Mouse (Mus musculus) heart, embryonic 10.5 days (tissue): Measurements from ENCODE around the gene Pde4d. TPM values are rescaled to one million over a fixed set of nuclear protein-coding genes. Genes with fewer than 3 reads are reported as not detected.

Experiments used
- DNase-seq: peaks from one replicate; pipeline ENCODE4 v3.0.0-alpha.2; 2017; ENCODE audit warnings: low spot score
- H3K27ac ChIP-seq: fragments of 300-500 bp; sonication (generic); 2 replicates; pipeline ENCODE4 v1.5.1; 2016; ENCODE audit warnings: mild to moderate bottlenecking
- H3K27me3 ChIP-seq: fragments of 300-500 bp; sonication (generic); 2 replicates; pipeline ENCODE4 v1.6.1; 2016; ENCODE audit warnings: mild to moderate bottlenecking; ENCODE audit not compliant: poor library complexity, insufficient read depth, severe bottlenecking
- H3K36me3 ChIP-seq: fragments of 300-500 bp; sonication (generic); 2 replicates; pipeline ENCODE4 v1.6.1; 2016; ENCODE audit warnings: mild to moderate bottlenecking, moderate library complexity
- H3K4me1 ChIP-seq: fragments of 300-500 bp; sonication (generic); 2 replicates; pipeline ENCODE4 v1.6.1; 2016; ENCODE audit warnings: mild to moderate bottlenecking
- H3K4me3 ChIP-seq: fragments of 300-500 bp; sonication (generic); 2 replicates; pipeline ENCODE4 v1.5.1; 2016; ENCODE audit warnings: mild to moderate bottlenecking, moderate library complexity
- H3K9me3 ChIP-seq: fragments of 300-500 bp; sonication (generic); 2 replicates; pipeline ENCODE4 v1.6.1; 2016; ENCODE audit warnings: mild to moderate bottlenecking, moderate library complexity
- WGBS: fragments of 180-500 bp; shearing (Covaris S2); methylation state at CpG from one replicate; pipeline ENCODE4 v1.1.7; 2016; 5-methylcytosine and 5-hydroxymethylcytosine counted together
- polyA plus RNA-seq: library from polyadenylated mRNA; unstranded; fragments of >200 nt; fragmentation: Nextera tagmentation; extraction: Ambion mirVana; gene quantifications from 2 replicates; pipeline ENCODE4 v1.2.1, GENCODE M21; 2016

Pde4d gene
- polyA plus RNA-seq, 1 experiment from 2014 or later: 24.9 TPM

DNA sequence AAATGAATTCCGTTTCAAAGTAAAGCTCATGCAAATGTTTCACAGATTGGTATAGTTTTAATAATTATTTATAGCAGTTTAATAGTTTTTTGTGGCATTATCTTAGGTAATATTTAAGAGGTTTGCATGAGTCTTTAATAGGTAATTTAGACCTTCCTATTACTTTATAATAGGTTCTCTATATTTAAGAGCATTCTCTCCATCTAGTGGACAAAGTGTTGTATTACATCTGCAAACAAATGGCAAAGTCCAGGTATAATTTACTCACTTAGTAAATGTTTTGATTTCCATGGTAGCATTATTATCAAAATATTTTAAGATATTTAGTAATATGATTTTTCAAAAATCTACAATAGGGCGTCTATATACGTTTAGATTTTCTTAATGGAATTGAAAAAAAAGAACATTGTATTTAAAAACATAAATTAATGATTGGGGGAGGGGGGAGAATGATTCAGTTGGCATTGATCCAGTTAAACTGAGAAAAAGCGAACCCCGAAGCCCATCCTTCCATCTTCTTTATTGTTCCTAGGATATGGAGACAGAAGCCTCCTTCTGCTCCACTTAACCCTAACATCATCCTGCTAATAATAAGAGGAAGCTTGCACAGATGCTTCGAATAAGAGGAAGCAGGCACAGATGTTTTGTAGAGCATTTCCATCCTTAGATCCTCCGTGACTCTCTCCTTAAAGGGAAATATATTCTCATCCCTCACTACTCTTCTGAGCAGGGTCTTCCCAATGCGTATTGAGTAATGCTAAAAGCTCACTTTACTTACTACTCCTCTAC is 1286.7 kb downstream of the Pde4d start:
- no peaks in the 10 kb centered on the region for H3K4me1 ChIP-seq
- DNase-seq: no peak
- H3K27ac ChIP-seq: no peak overlapping the region
- no peaks in the 10 kb centered on the region for H3K27me3 ChIP-seq
- 50% methylated on average over 8 of the region's 8 CpGs for WGBS
- H3K36me3 ChIP-seq: peaks cover 9% of the 10 kb centered on the region; the same call in 1 of the 2 replicates
- no peak overlapping the region for H3K4me3 ChIP-seq
- no peaks in the 10 kb centered on the region for H3K9me3 ChIP-seq

DNA sequence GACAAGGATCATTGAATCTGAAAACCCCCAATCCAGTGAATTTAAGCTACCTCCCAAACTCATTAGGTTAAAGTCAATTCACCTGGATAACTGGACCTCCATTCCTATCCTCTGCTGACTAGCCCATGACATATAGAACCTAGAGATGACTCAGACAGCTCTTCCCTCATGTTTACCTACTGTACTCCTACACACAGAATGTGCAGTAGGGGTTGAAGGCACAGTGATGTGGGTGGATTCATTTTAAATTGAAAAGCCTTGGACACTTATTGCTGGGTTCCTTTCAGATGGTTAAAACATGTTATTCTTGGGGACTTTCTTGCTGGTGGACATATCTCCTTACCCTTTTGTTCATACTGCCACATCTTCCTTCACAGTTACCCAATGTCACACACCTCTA is 1296.7 kb downstream of the Pde4d start:
- DNase-seq: no peak
- Histone ChIP-seq H3K27me3 (no peaks in the 10 kb centered on the region), H3K36me3 (peaks cover 26% of the 10 kb centered on the region), H3K4me3 (no peak overlapping the region), H3K4me1 (no peaks in the 10 kb centered on the region), H3K27ac (no peak overlapping the region), H3K9me3 (no peaks in the 10 kb centered on the region)

DNA sequence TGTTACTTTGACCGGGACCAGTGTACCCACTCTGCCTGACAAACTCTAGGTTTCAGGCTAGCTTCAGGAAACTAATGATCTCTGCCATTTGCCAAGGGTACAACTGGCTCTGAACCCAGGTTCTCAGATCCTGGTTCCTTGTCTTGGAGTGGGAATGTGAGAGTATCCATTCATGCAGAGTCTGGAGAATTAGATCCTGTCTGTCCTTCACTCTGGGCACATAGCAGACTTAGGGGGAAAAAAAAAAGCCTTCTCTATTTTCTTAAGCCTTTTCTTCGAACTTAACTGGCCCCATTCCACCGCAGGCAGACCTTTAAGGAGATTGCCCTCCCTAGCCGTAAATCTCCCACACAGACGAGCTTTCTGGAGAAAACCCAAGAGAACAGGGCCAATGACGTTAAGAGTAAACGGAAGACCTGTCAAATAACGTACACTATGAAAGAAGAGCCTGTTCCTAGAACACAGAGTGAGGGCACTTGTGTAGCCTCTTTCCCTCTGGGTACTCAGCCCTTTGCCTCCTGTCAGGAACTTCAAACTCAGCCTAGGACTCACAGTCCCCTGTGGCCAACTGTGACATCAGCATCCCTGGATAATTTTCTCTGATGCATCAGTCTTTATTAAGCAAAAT is 1302.6 kb downstream of the Pde4d start:
- no peak for DNase-seq
- H3K36me3 ChIP-seq: no peaks in the 10 kb centered on the region
- no peaks in the 10 kb centered on the region for H3K27me3 ChIP-seq
- H3K4me1 ChIP-seq: peaks cover under 1% of the 10 kb centered on the region; the same call in 1 of the 2 replicates
- WGBS: 76% methylated on average over 8 of the region's 8 CpGs
- no peaks in the 10 kb centered on the region for H3K9me3 ChIP-seq
- no peak overlapping the region for H3K27ac ChIP-seq
- no peak overlapping the region for H3K4me3 ChIP-seq

DNA sequence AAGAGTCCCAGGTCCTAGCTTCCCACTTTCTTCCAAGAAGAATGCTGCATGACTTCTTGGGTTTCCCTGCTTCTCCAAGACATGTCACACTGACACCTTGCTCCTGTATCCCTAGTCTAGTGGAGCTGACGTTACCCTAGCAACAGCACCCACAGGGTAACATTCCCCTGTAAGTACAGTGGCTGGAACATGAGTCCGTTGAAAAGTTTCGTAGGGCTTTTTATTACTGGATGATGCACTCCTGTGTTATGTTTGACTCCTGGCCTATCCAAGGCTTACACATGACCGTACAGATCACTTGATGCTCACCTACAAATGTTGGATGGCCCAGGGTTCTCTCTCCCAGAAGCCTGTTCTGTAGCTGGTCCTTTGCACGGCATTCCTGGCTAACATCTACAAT is 1307.1 kb downstream of the Pde4d start:
- Histone ChIP-seq H3K36me3 (no peaks in the 10 kb centered on the region), H3K4me1 (peaks cover 8% of the 10 kb centered on the region; the same call in 1 of the 2 replicates), H3K27me3 (no peaks in the 10 kb centered on the region), H3K4me3 (no peak overlapping the region), H3K9me3 (no peaks in the 10 kb centered on the region), H3K27ac (no peak overlapping the region)
- no peak for DNase-seq
- 84% methylated on average over 5 of the region's 5 CpGs for WGBS

DNA sequence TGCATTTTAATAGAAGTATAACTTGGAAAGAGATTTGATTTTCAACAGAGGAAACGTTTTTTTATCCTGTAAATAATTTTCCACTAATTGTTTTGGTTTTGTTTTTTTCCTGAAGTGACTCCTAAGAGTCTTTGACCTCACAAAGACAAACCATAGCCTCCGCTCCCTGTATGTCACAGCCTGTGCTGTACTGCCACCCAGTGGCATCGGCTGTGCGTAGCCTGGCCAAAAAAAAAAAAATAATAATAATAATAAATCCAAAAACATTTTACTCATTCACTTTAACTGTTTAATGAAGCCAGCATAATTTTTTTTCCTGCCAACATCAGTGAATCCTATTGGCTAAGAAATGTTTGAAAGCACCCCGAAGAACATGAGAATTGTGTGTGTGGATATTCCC is 1309.5 kb downstream of the Pde4d start:
- Histone ChIP-seq H3K27me3 (no peaks in the 10 kb centered on the region), H3K4me1 (peaks cover 8% of the 10 kb centered on the region; the same call in 1 of the 2 replicates), H3K27ac (no peak overlapping the region), H3K4me3 (no peak overlapping the region), H3K9me3 (no peaks in the 10 kb centered on the region), H3K36me3 (no peaks in the 10 kb centered on the region)
- DNase-seq: no peak
- WGBS: 37% methylated on average over 5 of the region's 5 CpGs

DNA sequence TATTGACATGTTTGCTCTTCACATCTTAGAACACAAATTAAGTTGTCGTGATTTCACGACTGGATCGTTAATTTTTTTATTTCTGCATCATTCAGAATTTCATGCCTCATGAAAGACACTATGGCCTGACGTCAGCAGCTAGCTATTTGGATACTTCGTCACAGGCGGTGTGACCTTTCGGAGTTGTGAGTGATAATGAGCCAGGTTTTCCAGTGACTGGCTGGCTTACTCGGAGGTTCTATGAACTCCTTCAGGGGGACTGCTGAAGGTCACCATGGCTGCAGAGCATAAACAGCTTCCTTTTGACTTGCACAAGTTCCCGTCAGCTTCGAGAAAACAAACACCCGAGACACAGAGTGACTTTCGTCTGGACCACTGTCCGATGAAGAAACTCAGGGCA is 1311.3 kb downstream of the Pde4d start:
- peak; percentile 77 for DNase-seq
- Histone ChIP-seq H3K27me3 (no peaks in the 10 kb centered on the region), H3K9me3 (no peaks in the 10 kb centered on the region), H3K36me3 (no peaks in the 10 kb centered on the region), H3K4me3 (no peak overlapping the region), H3K27ac (peak overlapping the region; percentile 29; the same call in 1 of the 2 replicates), H3K4me1 (peaks cover 8% of the 10 kb centered on the region; the same call in 1 of the 2 replicates)
- 61% methylated on average over 13 of the region's 13 CpGs for WGBS

DNA sequence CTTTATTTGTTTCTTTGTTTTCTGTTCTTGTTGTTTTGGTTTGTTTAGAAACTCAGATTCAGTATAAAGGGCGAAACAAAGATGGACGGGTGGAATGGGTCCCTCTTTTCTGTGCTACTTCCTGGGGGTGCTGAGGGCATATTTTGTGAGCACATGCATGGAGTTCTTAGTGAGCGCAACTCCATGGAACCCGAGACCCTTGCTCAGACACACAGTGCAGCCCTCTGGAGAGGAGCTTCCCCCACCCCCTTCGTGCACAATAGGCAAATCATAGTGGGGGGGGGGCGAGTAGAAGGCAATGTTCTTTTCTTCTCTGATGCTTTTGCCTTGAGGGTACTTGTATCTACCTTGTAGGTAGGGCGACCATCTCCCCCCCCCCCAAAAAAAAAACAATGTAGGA is 1325.0 kb downstream of the Pde4d start:
- DNase-seq: no peak
- H3K9me3 ChIP-seq: no peaks in the 10 kb centered on the region
- H3K27ac ChIP-seq: peak overlapping the region; percentile 86; the same call in 1 of the 2 replicates
- H3K4me3 ChIP-seq: no peak overlapping the region
- H3K36me3 ChIP-seq: peaks cover 9% of the 10 kb centered on the region; the same call in 1 of the 2 replicates
- 60% methylated on average over 7 of the region's 7 CpGs for WGBS
- peaks cover 26% of the 10 kb centered on the region for H3K4me1 ChIP-seq
- H3K27me3 ChIP-seq: no peaks in the 10 kb centered on the region

DNA sequence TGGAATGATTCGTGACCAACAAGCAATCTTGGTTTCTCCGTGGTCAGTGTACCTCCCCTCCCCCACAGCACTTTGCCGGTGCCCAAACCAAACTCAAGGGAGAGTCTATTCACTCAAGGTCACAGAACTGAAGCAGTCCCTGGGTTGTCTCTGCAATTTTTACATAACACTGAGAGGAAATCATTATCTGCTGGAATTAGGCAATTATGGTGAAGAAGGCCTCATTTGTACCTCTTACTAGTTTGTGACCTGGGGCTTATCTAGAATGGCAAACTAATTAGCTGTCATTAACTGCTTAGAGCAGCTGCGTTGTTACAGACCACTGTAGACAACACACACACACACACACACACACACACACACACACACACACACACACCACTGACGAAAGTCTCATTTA is 1325.4 kb downstream of the Pde4d start:
- no peak overlapping the region for H3K4me3 ChIP-seq
- peaks cover 26% of the 10 kb centered on the region for H3K4me1 ChIP-seq
- 26% methylated on average over 5 of the region's 5 CpGs for WGBS
- no peak for DNase-seq
- H3K36me3 ChIP-seq: peaks cover 8% of the 10 kb centered on the region; the same call in 1 of the 2 replicates
- H3K27me3 ChIP-seq: no peaks in the 10 kb centered on the region
- peak overlapping the region; percentile 86; the same call in 1 of the 2 replicates for H3K27ac ChIP-seq
- H3K9me3 ChIP-seq: no peaks in the 10 kb centered on the region

DNA sequence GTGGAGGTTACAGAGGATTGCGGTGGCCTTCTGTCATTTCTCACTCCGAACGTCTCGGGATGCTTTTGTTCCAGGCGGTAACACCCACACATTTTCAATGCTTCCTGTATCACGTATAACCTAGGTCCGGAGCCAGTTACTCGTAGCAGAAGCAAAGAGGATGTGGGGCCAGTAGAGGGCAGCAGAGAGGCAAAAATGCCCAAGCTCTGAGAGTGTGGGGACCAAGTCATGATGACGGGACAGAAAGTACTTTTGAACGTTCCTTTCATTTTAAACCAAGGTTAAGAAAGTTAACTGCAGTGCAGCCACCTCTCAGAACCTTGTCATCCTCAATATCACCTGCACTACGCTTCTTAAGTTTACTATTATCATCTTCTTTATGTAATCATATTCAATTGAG is 1326.4 kb downstream of the Pde4d start:
- 2% methylated on average over 11 of the region's 11 CpGs for WGBS
- Histone ChIP-seq H3K4me1 (peaks cover 26% of the 10 kb centered on the region), H3K27me3 (no peaks in the 10 kb centered on the region), H3K4me3 (peak overlapping the region; percentile 51), H3K27ac (peak overlapping the region; percentile 86), H3K36me3 (peaks cover 6% of the 10 kb centered on the region; the same call in 1 of the 2 replicates), H3K9me3 (no peaks in the 10 kb centered on the region)
- DNase-seq: peak; percentile 94

DNA sequence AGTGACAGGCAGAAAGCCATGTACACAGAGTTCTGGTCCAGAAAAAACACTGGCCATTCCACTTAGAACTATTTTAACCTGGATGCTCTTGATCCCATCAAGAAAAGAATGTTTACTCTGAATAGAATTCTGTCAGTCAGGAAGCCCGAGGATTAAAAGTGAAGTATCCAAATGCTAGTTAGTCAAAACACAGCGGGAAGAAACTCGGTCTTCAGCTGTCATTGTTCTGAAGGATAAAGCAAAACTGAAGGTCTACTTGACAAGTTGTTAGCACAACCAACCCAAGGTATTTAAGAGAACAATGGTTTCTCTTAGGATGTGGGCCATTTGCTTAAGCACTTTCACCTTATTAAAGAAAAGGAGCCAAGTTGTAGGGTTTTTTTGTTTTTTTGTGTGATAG is 1327.2 kb downstream of the Pde4d start:
- no peak overlapping the region for H3K4me3 ChIP-seq
- H3K27me3 ChIP-seq: no peaks in the 10 kb centered on the region
- H3K4me1 ChIP-seq: peaks cover 26% of the 10 kb centered on the region
- no peak for DNase-seq
- 0 out of 2 replicates have a peak, but pooled peaks cover 2% of the 10 kb centered on the region for H3K36me3 ChIP-seq
- H3K27ac ChIP-seq: no peak overlapping the region
- H3K9me3 ChIP-seq: no peaks in the 10 kb centered on the region
- WGBS: 38% methylated on average over 3 of the region's 3 CpGs

DNA sequence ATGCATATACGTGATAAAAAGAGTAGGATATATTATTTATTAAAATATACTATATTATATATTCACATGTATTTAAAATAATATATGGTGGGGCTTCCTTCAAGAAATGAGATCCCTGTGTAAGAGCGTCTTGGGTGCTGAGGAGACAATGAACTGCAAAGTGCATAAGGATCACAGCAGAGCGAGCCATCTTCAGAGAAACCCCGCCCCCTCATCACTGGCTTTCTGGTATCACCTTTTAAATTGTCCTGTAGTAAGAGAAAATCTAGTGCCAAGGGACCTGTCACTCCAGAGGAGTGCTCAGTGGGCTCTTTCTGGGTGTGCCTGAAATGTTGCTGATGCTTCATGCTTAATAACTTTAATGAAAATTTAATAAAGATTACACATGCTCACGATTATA is 1327.7 kb downstream of the Pde4d start:
- no peak overlapping the region for H3K4me3 ChIP-seq
- no peaks in the 10 kb centered on the region for H3K9me3 ChIP-seq
- H3K27me3 ChIP-seq: no peaks in the 10 kb centered on the region
- peaks cover 26% of the 10 kb centered on the region for H3K4me1 ChIP-seq
- DNase-seq: no peak
- WGBS: 79% methylated on average over 5 of the region's 5 CpGs
- H3K36me3 ChIP-seq: 0 out of 2 replicates have a peak, but pooled peaks cover 2% of the 10 kb centered on the region
- H3K27ac ChIP-seq: no peak overlapping the region

DNA sequence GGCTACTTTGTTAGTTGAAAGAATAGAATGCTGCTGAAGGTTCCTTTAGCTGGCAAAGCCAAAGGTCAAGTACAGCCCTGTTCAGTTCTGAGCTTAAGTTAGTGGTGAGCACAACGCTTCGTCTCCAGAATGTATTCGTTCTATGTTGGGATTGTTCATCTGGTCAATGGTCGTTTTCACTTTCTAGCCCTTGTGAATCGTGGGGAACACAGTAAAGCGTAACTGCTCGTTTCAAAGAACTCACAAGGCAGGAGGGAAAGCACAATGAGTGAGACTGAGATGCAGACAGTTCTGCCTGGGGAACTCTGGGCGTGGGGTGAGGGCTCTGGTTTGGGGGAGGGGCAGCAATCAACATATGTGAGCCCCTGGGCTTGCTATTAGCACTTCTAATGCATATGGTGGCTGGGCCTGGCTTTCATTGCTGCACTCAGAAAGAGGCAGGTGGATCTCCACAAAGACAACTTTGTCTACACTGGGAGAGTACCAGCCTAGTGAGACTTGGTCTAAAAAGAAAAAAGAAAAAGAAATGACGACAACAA is 1328.6 kb downstream of the Pde4d start:
- Histone ChIP-seq H3K36me3 (peaks cover 3% of the 10 kb centered on the region; the same call in 1 of the 2 replicates), H3K4me3 (no peak overlapping the region), H3K27me3 (no peaks in the 10 kb centered on the region), H3K27ac (no peak overlapping the region), H3K4me1 (peaks cover 26% of the 10 kb centered on the region), H3K9me3 (no peaks in the 10 kb centered on the region)
- 47% methylated on average over 9 of the region's 9 CpGs for WGBS
- no peak for DNase-seq

DNA sequence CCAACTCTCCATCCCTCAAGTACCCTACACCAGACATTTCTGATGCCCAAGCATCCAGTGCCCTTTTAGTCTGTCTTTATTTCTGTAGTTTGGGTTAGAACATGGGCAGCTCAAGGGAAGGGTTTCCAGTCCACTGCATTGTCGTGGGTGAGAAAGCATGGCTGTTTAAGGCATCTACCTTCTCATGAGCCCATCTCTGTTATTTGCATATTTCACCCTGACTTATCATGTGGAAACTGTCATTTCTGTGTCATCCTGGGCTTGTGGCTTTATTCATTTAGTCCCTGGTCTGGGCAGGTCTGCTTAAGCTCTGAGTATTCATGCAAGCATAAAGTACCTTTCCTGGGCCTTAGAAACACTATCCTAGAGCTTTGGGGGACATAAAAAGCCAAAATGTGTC is 1331.7 kb downstream of the Pde4d start:
- Histone ChIP-seq H3K27me3 (no peaks in the 10 kb centered on the region), H3K27ac (no peak overlapping the region), H3K4me1 (peaks cover 7% of the 10 kb centered on the region), H3K36me3 (peaks cover 8% of the 10 kb centered on the region; the same call in 1 of the 2 replicates), H3K4me3 (no peak overlapping the region), H3K9me3 (no peaks in the 10 kb centered on the region)
- 95% methylated on average over 1 of the region's 1 CpGs for WGBS
- no peak for DNase-seq
